Mouse (Mus musculus) forebrain, embryonic 10.5 days (tissue): ENCODE data around the gene Myof. TPM values are rescaled to one million over a fixed set of nuclear protein-coding genes. Genes with fewer than 3 reads are reported as not detected.
A peak's percentile ranks its signal among the peaks of the same experiment; 100 is the strongest.

Experiments
- DNase-seq: peaks from one replicate; pipeline ENCODE4 v3.0.0-alpha.2; 2017; ENCODE audit warnings: low spot score; ENCODE audit errors: extremely low spot score
- H3K27ac ChIP-seq: fragments of 300-500 bp; sonication (generic); 2 replicates; pipeline ENCODE4 v1.5.1; 2016; ENCODE audit warnings: mild to moderate bottlenecking
- H3K27me3 ChIP-seq: fragments of 300-500 bp; sonication (generic); 2 replicates; pipeline ENCODE4 v1.6.1; 2016; ENCODE audit warnings: mild to moderate bottlenecking; ENCODE audit not compliant: poor library complexity, severe bottlenecking
- H3K36me3 ChIP-seq: fragments of 300-500 bp; sonication (generic); replicated peaks from 2 replicates; pipeline ENCODE4 v1.6.1; 2016; ENCODE audit warnings: mild to moderate bottlenecking, moderate library complexity
- H3K4me1 ChIP-seq: fragments of 300-500 bp; sonication (generic); 2 replicates; pipeline ENCODE4 v1.6.1; 2016
- H3K4me3 ChIP-seq: fragments of 300-500 bp; sonication (generic); 2 replicates; pipeline ENCODE4 v1.5.1; 2016; ENCODE audit warnings: mild to moderate bottlenecking, moderate library complexity
- H3K9me3 ChIP-seq: fragments of 300-500 bp; sonication (generic); 2 replicates; pipeline ENCODE4 v1.6.1; 2016; ENCODE audit warnings: mild to moderate bottlenecking, moderate library complexity
- WGBS: fragments of 180-500 bp; shearing (Covaris S2); methylation state at CpG from one replicate; pipeline ENCODE4 v1.1.7; 2016; 5-methylcytosine and 5-hydroxymethylcytosine counted together
- polyA plus RNA-seq: library from polyadenylated mRNA; unstranded; fragments of >200 nt; fragmentation: Nextera tagmentation; extraction: Ambion mirVana; gene quantifications from 2 replicates; pipeline ENCODE4 v1.2.1, GENCODE M21; 2016

Gene Myof
- polyA plus RNA-seq, 1 experiment from 2014 or later, result 2.3 TPM

DNA sequence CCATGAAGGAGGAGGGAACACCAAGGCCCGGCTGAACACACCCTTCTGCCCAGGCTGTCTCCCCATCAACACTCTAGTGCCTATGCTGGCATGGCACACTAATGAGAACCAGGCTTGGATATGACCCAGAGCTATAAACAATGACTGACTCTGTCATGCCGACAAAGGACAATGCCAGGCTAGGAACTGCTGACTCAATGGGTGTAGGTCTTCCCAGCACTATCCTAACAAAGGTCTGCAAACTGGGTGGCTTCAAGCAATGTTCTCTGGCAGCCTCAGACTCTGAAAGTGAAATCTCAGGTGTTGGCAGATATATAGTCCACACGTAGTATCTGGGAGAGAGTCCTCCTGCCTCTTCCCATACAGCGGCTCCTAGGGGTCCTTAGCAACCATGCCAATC, 55.2 kb downstream of the Myof start:
- H3K4me1 ChIP-seq, result peaks cover 4% of the 10 kb centered on the region; the same call in 1 of the 2 replicates
- no peak for DNase-seq
- no peak overlapping the region for H3K27ac ChIP-seq
- no peaks in the 10 kb centered on the region for H3K9me3 ChIP-seq
- 88% methylated on average over 4 of the region's 4 CpGs for WGBS
- H3K4me3 ChIP-seq, result no peak overlapping the region
- H3K27me3 ChIP-seq, result no peaks in the 10 kb centered on the region
- no peaks in the 10 kb centered on the region for H3K36me3 ChIP-seq

DNA sequence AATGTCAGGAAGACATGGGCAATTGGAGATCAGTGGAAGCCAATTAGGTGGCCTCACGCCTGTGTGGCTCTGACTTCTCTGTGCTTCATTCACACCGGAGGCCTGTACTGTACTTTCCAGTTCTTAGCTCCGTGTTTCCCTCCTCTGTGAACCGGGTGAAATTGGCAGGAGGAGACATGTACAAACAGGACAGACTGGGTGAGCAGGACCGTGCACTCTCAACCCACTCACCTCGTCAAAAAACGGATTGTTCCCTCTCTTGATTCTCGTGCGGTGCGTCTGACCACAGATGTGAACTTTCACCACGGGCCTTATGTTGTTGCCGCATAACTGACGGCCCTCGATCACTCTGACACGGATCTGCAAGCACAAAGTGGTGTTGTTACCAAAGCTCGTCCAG, 57.6 kb downstream of the Myof start:
- no peak for DNase-seq
- 91% methylated on average over 16 of the region's 16 CpGs for WGBS
- Histone ChIP-seq H3K4me3 (no peak overlapping the region), H3K4me1 (no peaks in the 10 kb centered on the region), H3K27me3 (no peaks in the 10 kb centered on the region), H3K36me3 (no peaks in the 10 kb centered on the region), H3K9me3 (no peaks in the 10 kb centered on the region), H3K27ac (no peak overlapping the region)

DNA sequence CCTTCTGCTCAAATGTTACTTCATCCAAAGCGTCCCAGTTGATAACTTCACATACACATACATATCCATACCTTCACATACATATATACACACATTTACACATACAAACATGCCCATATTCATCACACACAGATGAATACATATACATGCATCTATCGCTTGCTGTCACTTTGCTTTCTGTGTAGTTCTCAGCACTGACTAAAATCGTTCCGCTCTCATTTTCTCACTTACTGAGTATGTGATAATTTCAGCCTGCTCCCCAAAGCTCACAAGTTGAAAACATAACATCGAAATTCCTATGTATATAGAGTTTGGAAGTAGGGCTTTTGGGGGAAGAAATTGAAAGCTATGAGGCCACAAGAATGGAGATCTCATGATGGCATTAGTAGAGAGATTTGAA, 67.4 kb downstream of the Myof start:
- Histone ChIP-seq H3K27me3 (no peaks in the 10 kb centered on the region), H3K4me1 (no peaks in the 10 kb centered on the region), H3K36me3 (no peaks in the 10 kb centered on the region), H3K4me3 (no peak overlapping the region), H3K27ac (no peak overlapping the region), H3K9me3 (no peaks in the 10 kb centered on the region)
- no peak for DNase-seq
- WGBS, result 93% methylated on average over 5 of the region's 5 CpGs

DNA sequence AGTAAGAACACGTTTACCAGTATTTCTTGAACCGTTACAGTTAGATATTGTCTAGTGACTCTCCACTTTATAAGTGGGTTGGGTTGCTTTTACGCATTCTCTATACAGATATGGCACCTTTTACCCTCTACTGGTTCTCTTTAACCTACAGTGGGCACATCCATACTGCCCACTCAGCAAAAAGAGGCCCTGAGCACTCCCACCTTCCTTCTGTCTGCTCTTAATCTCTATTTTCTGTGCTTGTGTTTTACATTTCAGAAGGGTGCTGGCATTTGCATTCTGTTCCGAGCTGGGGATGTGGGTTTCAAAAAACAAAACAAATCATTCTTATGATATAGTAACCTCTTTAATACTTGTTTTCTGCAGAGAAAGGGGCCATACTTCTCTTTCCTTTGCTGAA, 72.8 kb downstream of the Myof start:
- 91% methylated on average over 4 of the region's 4 CpGs for WGBS
- no peaks in the 10 kb centered on the region for H3K4me1 ChIP-seq
- H3K36me3 ChIP-seq, result no peaks in the 10 kb centered on the region
- H3K4me3 ChIP-seq, result no peak overlapping the region
- H3K9me3 ChIP-seq, result 0 out of 2 replicates have a peak, but pooled peaks cover 3% of the 10 kb centered on the region
- H3K27me3 ChIP-seq, result no peaks in the 10 kb centered on the region
- DNase-seq, result no peak
- H3K27ac ChIP-seq, result no peak overlapping the region

DNA sequence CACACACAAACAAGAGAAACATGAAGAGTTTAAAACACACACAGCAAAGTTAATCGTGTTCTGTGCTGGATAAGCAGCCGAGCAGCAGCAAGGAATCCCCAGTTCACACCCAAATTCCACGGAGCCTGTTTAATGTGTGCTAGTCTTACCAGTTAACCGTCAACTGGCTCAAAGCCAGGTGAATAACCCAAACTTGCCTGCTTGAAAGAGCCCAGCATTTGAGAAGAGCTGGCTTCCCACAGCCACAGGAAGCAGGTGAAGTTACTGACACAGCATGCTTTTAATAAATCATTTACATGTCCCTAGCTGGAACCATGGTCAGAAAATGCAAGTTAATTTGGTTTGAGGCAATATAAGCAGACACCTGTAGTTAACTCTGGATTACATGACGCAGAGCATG, 73.4 kb downstream of the Myof start:
- no peak for DNase-seq
- no peaks in the 10 kb centered on the region for H3K36me3 ChIP-seq
- no peak overlapping the region for H3K27ac ChIP-seq
- WGBS, result 85% methylated on average over 5 of the region's 5 CpGs
- H3K4me1 ChIP-seq, result no peaks in the 10 kb centered on the region
- no peak overlapping the region for H3K4me3 ChIP-seq
- H3K27me3 ChIP-seq, result no peaks in the 10 kb centered on the region
- H3K9me3 ChIP-seq, result 0 out of 2 replicates have a peak, but pooled peaks cover 3% of the 10 kb centered on the region

DNA sequence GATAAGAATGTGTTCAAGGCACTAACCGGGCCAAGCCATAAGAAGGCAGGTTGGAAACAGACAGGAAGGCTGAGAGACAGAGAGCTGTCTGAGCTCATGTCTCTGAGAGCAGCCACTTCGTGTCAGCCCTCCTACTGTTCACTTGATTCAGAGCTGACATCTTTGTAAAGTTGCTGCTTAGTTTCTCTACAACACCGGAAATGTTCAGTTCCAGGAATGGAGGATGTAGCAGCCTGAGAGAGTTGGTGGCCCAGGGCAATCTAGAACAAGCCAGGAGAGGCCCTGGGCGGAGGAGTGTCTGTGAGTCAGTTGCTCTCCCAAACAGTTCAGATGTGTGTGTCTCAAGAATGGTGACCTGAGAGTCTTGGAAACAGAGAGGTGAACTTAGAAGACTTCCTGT, 77.5 kb downstream of the Myof start:
- H3K4me3 ChIP-seq, result no peak overlapping the region
- 81% methylated on average over 4 of the region's 4 CpGs for WGBS
- DNase-seq, result no peak

DNA sequence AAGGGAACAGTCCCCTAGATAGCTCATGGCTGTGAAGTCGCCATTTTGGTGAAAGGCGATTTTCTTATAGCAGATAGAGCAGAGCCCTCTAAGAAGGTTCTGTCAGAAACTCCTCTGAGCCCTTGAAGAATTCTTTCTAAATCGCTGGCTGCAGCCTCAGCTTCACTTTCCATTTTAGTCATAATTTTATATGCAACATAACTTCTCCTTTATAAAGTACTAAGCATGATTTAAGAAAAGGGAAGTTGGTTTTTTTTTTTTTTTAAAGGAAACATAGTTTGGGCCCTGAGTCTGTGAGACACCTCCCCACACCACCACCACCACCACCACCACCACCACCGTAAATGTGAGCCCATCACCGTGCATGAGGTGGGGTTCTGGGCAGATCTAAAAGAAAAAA, 80.0 kb downstream of the Myof start:
- Histone ChIP-seq H3K36me3 (no peaks in the 10 kb centered on the region), H3K27ac (no peak overlapping the region), H3K4me1 (no peaks in the 10 kb centered on the region), H3K9me3 (0 out of 2 replicates have a peak, but pooled peaks cover 3% of the 10 kb centered on the region), H3K4me3 (no peak overlapping the region), H3K27me3 (no peaks in the 10 kb centered on the region)
- no peak for DNase-seq
- WGBS, result 94% methylated on average over 5 of the region's 5 CpGs

More for the DNA sequence above, 77.5 kb downstream of the Myof start:
- Histone ChIP-seq H3K9me3 (0 out of 2 replicates have a peak, but pooled peaks cover 3% of the 10 kb centered on the region), H3K27me3 (no peaks in the 10 kb centered on the region), H3K36me3 (no peaks in the 10 kb centered on the region), H3K27ac (no peak overlapping the region), H3K4me1 (no peaks in the 10 kb centered on the region)

DNA sequence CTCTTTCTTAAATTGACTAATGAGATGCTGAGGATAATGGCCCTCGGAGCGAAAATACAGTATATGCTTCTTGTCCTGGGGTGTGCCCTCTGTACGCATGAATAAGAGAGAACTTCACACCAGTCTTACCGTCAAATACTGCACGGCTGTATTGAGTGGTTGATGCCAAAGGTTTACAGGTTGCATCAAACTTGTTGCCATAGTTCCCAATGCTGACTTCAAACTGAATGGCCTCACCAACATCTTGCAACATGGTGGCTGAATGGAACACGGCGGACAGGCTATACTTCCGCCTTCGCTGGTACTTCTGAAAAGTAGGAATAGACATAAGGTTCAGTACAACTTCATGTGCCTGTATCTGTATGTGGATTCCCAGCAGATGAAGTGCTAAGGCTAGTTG, 82.6 kb downstream of the Myof start:
- no peak for DNase-seq
- no peaks in the 10 kb centered on the region for H3K27me3 ChIP-seq
- H3K9me3 ChIP-seq, result no peaks in the 10 kb centered on the region
- 94% methylated on average over 9 of the region's 9 CpGs for WGBS
- no peaks in the 10 kb centered on the region for H3K36me3 ChIP-seq
- H3K4me3 ChIP-seq, result no peak overlapping the region
- no peaks in the 10 kb centered on the region for H3K4me1 ChIP-seq
- H3K27ac ChIP-seq, result no peak overlapping the region

DNA sequence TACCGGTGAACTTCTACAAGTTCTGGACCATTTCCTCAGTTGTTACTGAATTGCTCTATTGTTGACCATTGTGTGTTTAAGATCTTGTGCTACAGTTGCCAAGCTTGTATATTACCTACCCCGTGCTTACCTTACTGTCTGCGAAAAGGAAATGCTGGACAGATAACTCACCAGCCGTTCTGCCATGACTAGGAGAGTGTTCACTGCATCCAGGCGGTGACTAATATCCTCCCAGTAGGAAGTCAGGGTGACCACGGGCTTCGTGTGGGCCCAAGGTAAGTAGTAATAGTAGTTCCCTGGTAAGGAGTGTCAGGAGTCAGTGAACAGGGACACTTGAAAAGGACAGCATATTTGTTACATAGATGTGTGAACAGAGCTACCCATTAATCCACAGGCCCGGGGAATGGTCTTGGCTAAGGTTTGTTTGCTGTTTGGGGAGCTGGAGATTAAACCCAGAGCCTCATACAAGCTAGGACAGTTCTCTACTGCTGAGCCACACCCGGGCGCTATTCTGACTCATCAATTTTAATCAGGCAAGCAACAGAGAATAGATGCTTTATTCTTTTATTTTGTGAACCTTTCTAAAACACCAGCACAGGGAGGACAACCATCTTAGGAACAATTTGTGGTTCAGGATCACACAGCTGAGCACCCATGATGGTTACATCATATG, 83.7 kb downstream of the Myof start:
- no peak overlapping the region for H3K4me3 ChIP-seq
- WGBS, result 89% methylated on average over 10 of the region's 10 CpGs
- H3K9me3 ChIP-seq, result no peaks in the 10 kb centered on the region
- H3K27me3 ChIP-seq, result no peaks in the 10 kb centered on the region
- no peak overlapping the region for H3K27ac ChIP-seq
- no peak for DNase-seq
- no peaks in the 10 kb centered on the region for H3K4me1 ChIP-seq
- H3K36me3 ChIP-seq, result no peaks in the 10 kb centered on the region

DNA sequence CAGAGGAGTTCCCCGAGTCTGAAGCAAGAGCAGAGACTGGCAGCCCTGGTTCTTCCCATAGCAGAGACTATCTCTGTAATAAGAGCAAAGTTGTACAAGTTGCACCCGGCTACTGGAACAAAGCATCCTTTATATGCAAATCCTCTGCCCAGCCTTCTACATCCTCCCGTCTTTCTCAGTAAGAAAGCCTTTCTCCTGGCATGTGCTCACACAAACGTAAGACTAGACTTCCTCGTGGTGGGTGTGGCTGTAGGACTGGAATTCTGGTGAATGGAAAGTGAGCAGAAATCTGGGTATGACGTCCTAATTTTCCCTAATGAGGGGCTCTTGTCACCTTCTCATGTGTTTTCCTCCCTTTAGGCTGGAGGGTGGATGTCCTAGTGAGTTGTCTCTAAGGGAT, 84.3 kb downstream of the Myof start:
- H3K9me3 ChIP-seq, result no peaks in the 10 kb centered on the region
- WGBS, result 57% methylated on average over 6 of the region's 6 CpGs

DNA sequence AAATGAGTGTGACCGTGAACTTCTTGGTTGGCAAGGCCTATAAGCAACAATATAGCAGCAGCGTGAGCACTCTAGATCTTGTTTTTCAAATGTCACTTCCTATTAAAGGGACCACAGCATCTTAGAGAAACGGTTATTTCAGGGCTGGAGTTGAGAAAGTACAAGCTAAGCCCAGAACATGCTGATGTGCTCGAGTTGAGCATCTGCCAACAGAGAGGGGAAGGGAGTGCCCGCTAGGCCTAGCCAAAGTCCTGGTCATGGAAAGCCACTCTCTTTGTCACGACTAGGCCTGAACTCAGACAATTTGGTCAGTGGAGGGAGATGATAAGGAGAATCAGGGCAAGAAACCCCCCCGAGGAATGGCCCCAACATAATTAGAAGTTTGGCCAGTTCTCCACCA, 86.1 kb downstream of the Myof start:
- no peaks in the 10 kb centered on the region for H3K4me1 ChIP-seq
- no peaks in the 10 kb centered on the region for H3K9me3 ChIP-seq
- no peak overlapping the region for H3K4me3 ChIP-seq
- H3K36me3 ChIP-seq, result no peaks in the 10 kb centered on the region
- no peak overlapping the region for H3K27ac ChIP-seq
- WGBS, result 88% methylated on average over 7 of the region's 7 CpGs
- H3K27me3 ChIP-seq, result no peaks in the 10 kb centered on the region
- DNase-seq, result no peak

More for the DNA sequence above, 84.3 kb downstream of the Myof start:
- no peaks in the 10 kb centered on the region for H3K4me1 ChIP-seq
- no peak overlapping the region for H3K27ac ChIP-seq
- no peaks in the 10 kb centered on the region for H3K36me3 ChIP-seq
- no peak for DNase-seq
- H3K27me3 ChIP-seq, result no peaks in the 10 kb centered on the region
- H3K4me3 ChIP-seq, result no peak overlapping the region

DNA sequence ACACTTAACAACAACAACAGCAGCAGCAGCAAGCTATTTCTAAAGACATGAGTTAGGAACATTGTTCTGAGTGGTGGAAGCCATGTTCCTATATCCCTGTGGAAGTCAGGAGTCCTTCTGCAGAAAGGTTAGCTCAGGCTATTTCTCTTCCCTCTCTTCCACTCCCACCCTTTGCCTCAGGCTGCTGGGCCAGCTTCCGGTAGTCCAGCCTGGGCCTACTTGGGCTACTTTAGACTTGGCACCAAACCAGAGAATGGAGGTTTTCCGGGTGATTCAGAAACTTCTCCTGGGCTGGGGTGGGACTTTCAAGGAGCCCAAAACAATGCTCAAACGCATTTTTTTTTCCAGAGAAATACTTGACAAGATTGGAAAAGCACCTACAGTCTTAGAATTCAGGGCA, 87.4 kb downstream of the Myof start:
- H3K36me3 ChIP-seq, result no peaks in the 10 kb centered on the region
- 84% methylated on average over 3 of the region's 3 CpGs for WGBS
- no peak for DNase-seq
- no peaks in the 10 kb centered on the region for H3K9me3 ChIP-seq
- H3K27me3 ChIP-seq, result no peaks in the 10 kb centered on the region
- H3K4me3 ChIP-seq, result no peak overlapping the region
- no peaks in the 10 kb centered on the region for H3K4me1 ChIP-seq
- no peak overlapping the region for H3K27ac ChIP-seq

DNA sequence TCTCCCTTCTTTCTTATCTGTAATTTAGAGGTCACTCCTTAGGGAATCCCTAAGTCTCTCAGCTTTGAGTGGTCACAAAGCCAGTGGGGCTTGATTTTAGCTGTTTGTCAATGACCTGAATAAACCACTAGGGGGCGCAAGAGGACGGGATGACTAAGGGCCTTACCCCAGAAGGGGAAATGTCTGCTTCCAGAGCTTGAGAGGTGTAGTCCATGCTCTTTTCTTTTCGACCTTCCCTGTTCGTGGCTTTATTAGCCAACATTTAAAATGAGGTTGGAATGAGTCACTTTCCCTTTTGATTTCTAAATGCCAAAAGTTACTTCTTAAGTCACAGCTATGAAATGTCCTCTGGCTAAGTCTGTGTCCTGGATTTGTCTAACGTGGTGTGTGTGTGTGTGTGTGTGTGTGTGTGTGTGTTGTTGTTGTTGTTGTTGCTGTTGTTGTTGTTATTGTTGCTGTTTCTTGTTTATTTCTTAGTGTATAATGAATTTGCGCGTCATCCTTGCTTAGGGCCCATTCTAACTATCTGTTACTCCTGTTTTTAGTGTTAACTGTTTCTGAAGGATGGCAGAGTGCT, 87.9 kb downstream of the Myof start:
- no peaks in the 10 kb centered on the region for H3K36me3 ChIP-seq
- no peaks in the 10 kb centered on the region for H3K4me1 ChIP-seq
- H3K9me3 ChIP-seq, result no peaks in the 10 kb centered on the region
- 40% methylated on average over 7 of the region's 7 CpGs for WGBS
- no peaks in the 10 kb centered on the region for H3K27me3 ChIP-seq
- DNase-seq, result peak; percentile 70
- H3K27ac ChIP-seq, result no peak overlapping the region
- no peak overlapping the region for H3K4me3 ChIP-seq
